Mouse (Mus musculus) cerebellum, postnatal 36 days (tissue): ENCODE measurements around the gene Gm49776.
"Not testable (repeated sequence)": the region's sequence is repeated elsewhere in the genome, so short reads cannot be mapped to it uniquely, and the experiment has no call there.

ENCODE experiments used
- DNase-seq, 2 experiments: peaks; one replicate each; pipeline ENCODE4 v3.0.0; 2021 to 2022; ENCODE audit warnings: mixed read lengths in 2 of 2

Gene Gm49776

DNA sequence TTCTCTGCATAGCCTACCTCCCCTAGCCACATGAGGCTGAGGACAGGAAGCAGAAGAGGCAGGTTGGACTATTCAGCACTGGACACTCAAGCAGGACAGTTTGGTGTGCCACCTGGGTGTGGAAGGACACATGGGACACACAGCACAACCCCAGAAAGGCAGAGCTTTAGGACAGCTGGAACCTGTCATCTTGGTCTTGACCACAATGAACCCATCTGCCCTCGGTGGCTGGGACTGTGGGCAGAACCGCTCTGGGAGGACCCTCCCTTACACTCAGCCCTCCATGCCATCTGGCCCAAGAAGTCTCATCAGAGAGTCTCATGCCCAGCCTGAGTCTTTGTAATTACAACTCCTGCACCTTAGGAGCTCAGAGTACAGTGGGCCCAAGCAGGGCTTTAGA is 58.1 kb downstream of the Gm49776 start:
- DNase-seq, result no peak

GRCm38 (mm10) chr16:18198365-18199098 is 59.6 kb downstream of the Gm49776 start:
- no peak for DNase-seq

GRCm38 (mm10) chr16:18197881-18198280 is 60.2 kb downstream of the Gm49776 start:
- DNase-seq, result no peak

DNA sequence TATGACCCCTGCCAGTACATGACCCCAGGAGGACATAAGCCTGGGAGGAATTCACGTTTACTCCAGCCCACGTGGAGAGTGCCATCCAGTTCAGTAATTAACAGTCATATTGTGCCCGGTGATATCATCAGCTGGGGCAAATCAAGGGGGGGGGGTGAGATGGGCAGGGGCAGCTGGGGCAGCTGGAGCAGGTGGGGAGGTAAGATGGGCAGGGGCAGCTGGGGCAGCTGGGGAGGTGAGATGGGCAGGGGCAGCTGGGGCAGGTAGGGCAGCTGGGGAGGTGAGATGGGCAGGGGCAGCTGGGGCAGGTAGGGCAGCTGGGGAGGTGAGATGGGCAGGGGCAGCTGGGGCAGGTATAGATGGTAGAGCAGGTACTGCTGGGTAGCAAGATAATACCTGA is 62.6 kb downstream of the Gm49776 start:
- not testable (repeated sequence) for DNase-seq
